Mouse (Mus musculus) gastrocnemius, postnatal 4 days (tissue): ENCODE measurements at regions not wholly inside any gene's neighbourhood (a gene's known extent, or its start where the extent isn't known, plus 50 kb on each side); places are given as distances from the start of the nearest gene placed in this dataset.

Source experiments
- DNase-seq, 2 experiments: peaks; one replicate each; pipeline ENCODE4 v3.0.0; 2021 to 2022; ENCODE audit warnings: low spot score in 2 of 2, mixed read lengths in 2 of 2

- DNase-seq = no peak
Observed at GRCm38 (mm10) chr2:74930702-74931101, 105.1 kb downstream of the Mtx2 start.

- peak in 1 of 2 experiments; percentile 34 for DNase-seq
Observed at GRCm38 (mm10) chr2:74933190-74933589, 107.6 kb downstream of the Mtx2 start.

- DNase-seq = no peak
Observed at GRCm38 (mm10) chr2:74933771-74934170, 108.2 kb downstream of the Mtx2 start.

DNA sequence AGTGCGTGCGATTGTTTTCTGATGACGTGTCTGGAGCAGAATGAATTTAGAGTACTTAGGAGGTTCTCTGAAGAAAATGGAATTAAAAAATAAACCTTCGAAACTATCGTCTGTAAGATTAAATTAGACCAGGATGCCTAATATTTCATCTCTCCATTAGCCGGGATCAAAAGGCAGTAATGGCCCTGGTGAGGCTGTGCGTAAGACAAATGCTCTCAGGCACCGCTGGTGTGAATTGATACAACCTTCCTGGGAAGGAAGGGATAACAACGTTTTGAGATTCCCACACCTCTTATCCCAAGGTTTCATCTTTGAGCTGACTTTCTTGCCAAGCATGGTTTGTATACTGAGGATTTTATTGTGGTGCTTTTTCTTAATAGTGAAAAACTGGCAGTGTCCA lies 113.1 kb downstream of the Mtx2 start:
- no peak for DNase-seq

GRCm38 (mm10) chr2:74941966-74942365 lies 116.4 kb downstream of the Mtx2 start:
- no peak for DNase-seq

- DNase-seq = no peak
Observed at GRCm38 (mm10) chr2:74942611-74943198, 117.1 kb downstream of the Mtx2 start.

DNA sequence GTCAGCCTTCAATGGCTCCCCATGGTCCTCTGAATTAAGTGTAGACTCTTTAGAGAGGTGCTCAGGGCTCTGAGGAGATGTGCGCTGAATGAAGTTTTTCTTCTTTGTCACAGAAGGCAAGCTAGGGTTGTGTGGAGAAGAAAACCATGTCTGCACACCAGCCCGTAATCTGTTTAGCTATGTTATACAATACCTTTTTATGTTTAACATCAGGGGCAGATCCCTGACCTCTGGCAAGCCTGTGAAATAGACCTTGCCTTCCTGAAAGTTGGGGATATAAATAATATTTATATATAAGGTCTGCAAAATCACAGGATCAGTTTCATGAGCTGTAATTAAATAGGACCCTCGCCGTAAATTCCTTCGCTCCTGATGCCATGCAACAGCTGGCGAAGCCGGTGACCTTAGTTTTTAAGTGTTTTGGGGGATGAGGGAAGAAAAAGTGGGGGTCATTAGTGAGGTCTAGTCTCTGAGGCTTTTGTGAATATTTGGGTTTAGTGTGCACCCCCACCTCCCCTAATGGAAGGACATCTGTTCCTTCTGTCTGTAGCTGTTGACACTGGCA lies 119.7 kb downstream of the Mtx2 start:
- DNase-seq = no peak

GRCm38 (mm10) chr2:74951401-74952260 lies 126.0 kb downstream of the Mtx2 start:
- DNase-seq = no peak

DNA sequence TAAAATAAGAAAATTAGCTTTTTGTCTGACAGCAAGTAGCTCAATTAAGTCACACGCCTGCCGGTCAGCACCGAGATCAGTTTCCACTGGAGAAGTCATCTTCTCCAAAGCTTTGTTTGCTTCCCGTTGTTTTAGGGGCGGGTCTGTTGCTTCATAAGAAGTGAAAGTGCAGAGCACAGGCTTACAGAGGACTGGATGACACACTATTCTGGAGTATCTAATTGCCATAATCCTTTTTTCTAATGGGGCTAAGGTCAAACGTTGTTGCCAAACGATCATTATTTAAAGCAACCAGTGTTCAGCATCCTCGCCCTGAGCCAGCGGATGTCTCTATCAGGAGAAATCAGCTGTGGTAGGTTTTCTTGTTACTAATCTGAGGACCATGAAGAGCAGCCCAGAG lies 128.5 kb downstream of the Mtx2 start:
- no peak for DNase-seq

GRCm38 (mm10) chr2:74955281-74956128 lies 129.9 kb downstream of the Mtx2 start:
- no peak for DNase-seq

DNA sequence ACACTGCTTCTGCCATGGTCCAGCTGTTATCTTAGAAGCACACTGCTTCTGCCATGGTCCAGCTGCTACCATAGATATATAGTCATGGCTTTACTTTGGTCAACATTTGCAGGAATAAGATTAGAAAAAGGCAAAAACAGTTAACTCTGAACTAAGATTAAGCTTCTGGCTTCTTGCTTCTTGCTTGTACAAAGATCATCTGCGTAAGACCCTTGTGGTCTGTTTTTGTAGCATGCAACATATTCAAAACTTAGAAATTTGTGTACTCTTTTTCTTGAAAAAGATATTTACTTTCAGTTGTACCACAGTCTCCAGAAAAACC lies 130.5 kb downstream of the Mtx2 start:
- DNase-seq = no peak

- no peak for DNase-seq
Observed at GRCm38 (mm10) chr2:74956556-74956955, 131.0 kb downstream of the Mtx2 start.

DNA sequence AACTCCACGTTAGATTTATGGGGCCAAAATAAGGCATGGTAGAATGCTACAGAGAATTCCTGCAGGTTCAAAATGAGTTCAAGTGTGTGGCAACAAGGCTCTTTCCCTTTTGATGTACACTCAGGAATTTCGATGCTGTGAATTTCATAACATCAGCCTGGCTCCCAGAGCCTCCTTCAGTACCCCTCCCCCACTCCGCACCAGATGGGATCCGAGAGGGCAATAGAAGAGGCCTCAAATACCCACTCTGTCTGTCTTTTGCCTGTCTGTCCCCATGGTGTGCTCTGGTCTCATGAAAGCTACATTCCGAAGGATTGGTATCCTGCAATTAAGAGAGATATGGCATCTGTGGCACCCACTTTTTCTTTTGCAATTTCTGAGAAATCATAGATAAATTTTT lies 134.3 kb downstream of the Mtx2 start:
- no peak for DNase-seq

DNA sequence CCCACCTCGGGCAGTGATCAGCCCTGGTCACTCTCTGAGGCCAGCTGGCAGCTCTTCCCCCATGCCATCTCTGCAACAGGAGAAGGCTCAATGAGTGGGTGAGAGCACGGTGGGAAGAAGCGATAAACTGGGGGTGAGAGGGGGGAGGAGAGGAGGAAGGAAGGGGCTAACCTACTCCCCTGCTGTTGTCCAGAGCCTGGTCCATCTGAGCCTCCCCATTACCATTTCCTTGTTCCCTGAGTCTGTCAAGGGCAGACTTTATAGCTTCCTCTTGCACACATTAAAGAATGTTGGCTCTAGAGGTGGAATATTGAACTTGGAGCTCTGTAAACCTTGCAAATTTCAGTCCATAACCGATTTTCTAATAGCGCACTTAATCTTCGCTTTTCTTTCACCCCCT lies 136.8 kb downstream of the Mtx2 start:
- no peak for DNase-seq

DNA sequence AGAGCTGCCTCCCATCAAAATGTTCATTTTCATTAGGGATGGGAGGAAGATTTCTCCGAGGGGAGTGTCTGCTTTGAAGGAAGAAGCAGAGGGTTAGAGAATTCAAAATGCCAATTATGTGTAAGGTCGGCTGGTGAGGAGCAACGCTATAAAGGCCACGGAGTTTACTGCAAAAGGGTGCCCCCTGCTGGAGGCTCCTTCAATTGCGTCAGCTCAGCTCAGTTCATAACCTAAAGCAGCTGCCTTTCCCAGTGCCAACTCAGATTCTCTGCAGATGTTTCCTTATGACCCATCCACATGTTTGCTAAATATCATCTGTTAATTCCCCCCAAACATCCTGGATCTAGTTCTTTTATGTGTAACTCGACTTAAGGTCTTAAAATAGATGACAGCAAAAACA lies 138.8 kb downstream of the Mtx2 start:
- peak; percentile 83 to 89 for DNase-seq

DNA sequence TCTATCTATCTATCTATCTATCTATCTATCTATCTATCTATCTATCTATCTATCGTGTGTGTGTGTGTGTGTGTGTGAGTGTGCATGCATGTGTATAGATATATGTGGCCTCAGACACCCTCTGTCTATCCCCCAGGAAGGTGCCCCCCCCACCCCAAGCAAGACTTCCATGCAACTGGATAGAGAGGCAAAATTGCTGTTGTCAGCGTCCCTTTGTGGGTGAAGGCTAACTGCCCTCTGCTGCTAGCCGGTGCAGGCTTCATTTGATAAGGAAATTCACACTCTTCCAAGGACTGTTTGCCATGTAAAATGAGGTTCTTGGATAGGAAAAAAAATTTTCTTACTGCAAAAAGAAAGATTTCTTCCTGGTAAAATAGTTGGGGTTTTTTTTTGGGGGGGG lies 139.4 kb downstream of the Mtx2 start:
- DNase-seq = no peak

- peak; percentile 27 to 51 for DNase-seq
Observed at GRCm38 (mm10) chr2:74965384-74966060, 139.9 kb downstream of the Mtx2 start.

DNA sequence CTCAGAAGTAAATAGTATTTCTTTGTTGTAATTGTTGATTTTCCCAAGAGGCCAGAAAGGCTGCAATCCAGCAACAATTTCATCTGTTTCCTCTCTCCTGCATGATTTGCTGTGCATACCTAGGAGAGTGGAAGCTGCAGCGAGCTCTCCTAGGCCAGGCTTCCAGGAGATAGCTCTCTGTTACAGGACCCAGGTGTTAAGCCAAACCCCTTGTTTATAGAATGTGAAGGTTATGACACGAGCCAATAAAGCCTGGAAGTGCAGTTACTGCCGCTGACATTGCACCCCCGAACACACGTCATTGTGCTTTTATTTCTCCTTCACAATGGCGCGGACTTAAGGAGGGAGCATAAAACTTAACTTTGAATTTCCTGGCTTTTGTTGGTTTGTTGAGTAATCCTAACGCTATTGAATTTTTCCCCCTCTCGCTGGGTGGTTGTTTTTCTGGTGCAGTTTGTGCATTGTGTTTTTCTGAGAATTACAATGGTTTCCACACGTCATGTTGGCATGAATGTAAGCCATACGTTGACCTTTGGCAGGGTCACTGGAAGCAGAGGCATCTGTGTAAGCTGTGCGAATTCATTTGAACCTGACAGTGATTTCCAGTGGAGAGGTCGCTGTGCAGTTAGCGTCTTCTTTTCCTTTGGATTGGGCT lies 145.1 kb downstream of the Mtx2 start:
- no peak for DNase-seq

DNA sequence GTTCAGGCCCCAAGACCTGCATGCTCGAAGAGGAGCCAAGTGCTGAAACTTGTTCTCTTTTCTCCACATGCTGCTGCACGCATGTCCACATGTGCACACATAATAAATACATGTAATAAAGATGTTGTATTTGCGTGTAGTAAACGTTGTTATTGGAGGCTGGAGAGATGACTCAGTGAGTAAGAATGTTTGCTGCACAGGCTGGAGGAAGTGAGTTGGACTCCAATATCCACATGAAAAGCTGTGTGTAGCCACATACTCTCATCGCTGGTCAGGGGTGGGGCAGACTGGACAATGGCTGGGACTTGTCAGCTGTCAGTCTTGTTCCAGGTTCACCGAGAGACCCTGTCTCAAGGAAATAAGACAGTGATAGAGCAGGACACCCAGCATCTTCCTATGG lies 147.8 kb downstream of the Mtx2 start:
- no peak for DNase-seq

- no peak for DNase-seq
Observed at GRCm38 (mm10) chr2:74974595-74975325, 149.2 kb downstream of the Mtx2 start.
